ENCODE assay signal across 20 mouse cellular contexts in the genomic region with DNA sequence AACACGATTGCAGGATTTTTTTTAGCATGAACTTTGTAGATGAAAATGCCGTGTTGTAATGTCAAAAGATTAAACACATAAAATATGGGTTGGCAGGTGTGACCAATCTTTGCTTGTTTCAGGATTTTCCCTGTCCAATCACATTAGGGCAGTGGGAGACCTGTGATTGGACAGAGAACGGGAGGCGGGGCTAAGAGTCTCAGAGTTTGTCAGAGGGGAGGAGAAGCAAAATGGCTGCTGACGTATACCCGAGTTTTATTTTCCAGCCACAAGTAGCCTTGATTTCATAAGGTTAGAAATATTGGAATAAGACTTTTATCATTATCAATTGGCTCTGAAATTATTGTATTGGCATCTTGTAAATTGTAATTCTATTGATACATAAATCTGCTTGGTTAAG.
DNase-seq lines count a peak whose midpoint lies in the region; ATAC-seq and TF ChIP-seq lines count a peak whose summit lies in the region.
"Had no signal": no experiment of that assay in that cellular context is flagged by ENCODE, and none has a peak within 500 bp of the region (broad histone marks: within the 10 kb centered on the region; RNA-seq: fewer than 3 reads in every experiment).

No protein-coding gene starts in this region.

- H3K9ac ChIP-seq in CH12.LX (ENCODE audit: insufficient read depth, low read depth): 0 out of 2 replicates have a peak overlapping the region, but pooled peaks have one; percentile 54
- H3K9ac ChIP-seq in forebrain, postnatal 0 days: no peak overlapping the region
- H3K9ac ChIP-seq: embryonic facial prominence, embryonic 12.5 days; forebrain, embryonic 13.5 days; forebrain, embryonic 15.5 days had no signal

- no peaks in the 10 kb centered on the region for H3K79me2 ChIP-seq in CH12.LX (replicated peaks; ENCODE audit: control insufficient read depth, extremely low read depth, insufficient read depth, poor library complexity, severe bottlenecking)

- H3K4me1 ChIP-seq in testis, adult 2 months (ENCODE audit: control insufficient read depth, insufficient read depth, low read length): peaks cover 13% of the 10 kb centered on the region
- peaks cover 21 to 55% of the 10 kb centered on the region in 2 experiments for H3K4me1 ChIP-seq in CH12.LX (ENCODE audit: control insufficient read depth in 1 of 2, insufficient read depth in 2 of 2)
- H3K4me1 ChIP-seq in forebrain, postnatal 0 days (ENCODE audit: insufficient read depth): no peaks in the 10 kb centered on the region
- H3K4me1 ChIP-seq: forebrain, embryonic 13.5 days; forebrain, embryonic 15.5 days had no signal

- peaks cover 10% of the 10 kb centered on the region for H3K9me3 ChIP-seq in CH12.LX (replicated peaks; ENCODE audit: low read length)
- no peaks in the 10 kb centered on the region for H3K9me3 ChIP-seq in forebrain, postnatal 0 days (ENCODE audit: low read length)
- H3K9me3 ChIP-seq: embryonic facial prominence, embryonic 10.5 days; forebrain, embryonic 13.5 days; forebrain, embryonic 15.5 days had no signal

- TF ChIP-seq POLR2A in testis, adult 2 months (IDR thresholded peaks at IDR 0.05; ENCODE audit: control insufficient read depth, low read depth, low read length): no peak
- TF ChIP-seq POLR2A in CH12.LX (IDR thresholded peaks at IDR 0.05; ENCODE audit: low read depth, low read length): no peak; the same call in 1 of the 2 replicates

- TF ChIP-seq CTCF in testis, adult 2 months (IDR thresholded peaks at IDR 0.05; ENCODE audit: control insufficient read depth, insufficient read depth, insufficient replicate concordance, low read depth, low read length): no peak
- TF ChIP-seq CTCF in CH12.LX (conservative IDR thresholded peaks at IDR 0.05 in 1 of 2, IDR thresholded peaks at IDR 0.05 in 1 of 2; ENCODE audit: low read depth in 2 of 2, low read length in 2 of 2): no peak
- no peak for TF ChIP-seq CTCF in forebrain, postnatal 0 days (IDR thresholded peaks at IDR 0.05; ENCODE audit: low read depth)

- 95% methylated on average over 6 of the region's 6 CpGs for WGBS in forebrain, postnatal 0 days

- no peaks in the 10 kb centered on the region for H3K27me3 ChIP-seq in testis, adult 2 months (ENCODE audit: control insufficient read depth, insufficient read depth, low read length)
- H3K27me3 ChIP-seq in CH12.LX (replicated peaks): no peaks in the 10 kb centered on the region
- no peaks in the 10 kb centered on the region for H3K27me3 ChIP-seq in forebrain, postnatal 0 days (ENCODE audit: insufficient read depth, low read length)
- H3K27me3 ChIP-seq: embryonic facial prominence, embryonic 12.5 days; forebrain, embryonic 13.5 days; forebrain, embryonic 15.5 days had no signal

- in situ Hi-C loops in CH12.LX (cut with MboI; ENCODE audit: low pct_ligation_motif_present, low pct_unique_long_range_greater_than_20kb, low sequenced_read_pairs): loop anchor here (5.0 to 10.0 kb wide), 2 partner anchors 92 to 241 kb away; no protein-coding TSS in a partner anchor

- ATAC-seq in forebrain, postnatal 0 days: no peak
- ATAC-seq: CD4-positive, CD25-positive, alpha-beta regulatory T cell, adult 4 months; forebrain, embryonic 13.5 days; forebrain, embryonic 15.5 days had no signal

- DNase-seq in testis, postnatal 10 days (ENCODE audit: low spot score): no peak
- DNase-seq in CH12.LX (ENCODE audit: extremely low read depth): peak; percentile 97
- DNase-seq in testis, postnatal 14 days (ENCODE audit: low spot score): peak; percentile 71
- DNase-seq in cerebellum, postnatal 10 days: no peak
- DNase-seq in forebrain, postnatal 0 days: no peak
- DNase-seq: adrenal gland, adult 2 months; adrenal gland, postnatal 10 days; adrenal gland, postnatal 25 days; B cell, adult 2 months; cerebellum, adult 11 months; cerebellum, adult 18-20 months; cerebellum, adult 8-10 months; cerebellum, adult 9-11 months; cerebellum, postnatal 25 days had no signal

- H3K4me3 ChIP-seq in testis, adult 2 months (ENCODE audit: control insufficient read depth, low read depth, low read length): peak overlapping the region; percentile 92
- H3K4me3 ChIP-seq in CH12.LX (replicated peaks in 1 of 3; ENCODE audit: low read depth in 2 of 3, low read length in 2 of 3, poor library complexity in 1 of 3): peak overlapping the region; percentile 41 to 62 (median 45)
- no peak overlapping the region for H3K4me3 ChIP-seq in forebrain, postnatal 0 days (ENCODE audit: low read depth, low read length)
- H3K4me3 ChIP-seq: embryonic facial prominence, embryonic 10.5 days; embryonic facial prominence, embryonic 12.5 days; forebrain, embryonic 13.5 days; forebrain, embryonic 15.5 days had no signal

- no peak for TF ChIP-seq RAD21 in CH12.LX (IDR thresholded peaks at IDR 0.05; ENCODE audit: low read depth, low read length)

- no peak for TF ChIP-seq EP300 in CH12.LX (IDR thresholded peaks at IDR 0.05; ENCODE audit: low read length)

- H3K27ac ChIP-seq in testis, adult 2 months (ENCODE audit: control insufficient read depth, insufficient read depth, low read depth, low read length): no peak overlapping the region
- peak overlapping the region; percentile 97 for H3K27ac ChIP-seq in CH12.LX (ENCODE audit: insufficient read depth, low read depth)
- no peak overlapping the region for H3K27ac ChIP-seq in forebrain, postnatal 0 days (ENCODE audit: low read depth, low read length)
- H3K27ac ChIP-seq: embryonic facial prominence, embryonic 10.5 days; embryonic facial prominence, embryonic 12.5 days; forebrain, embryonic 13.5 days; forebrain, embryonic 15.5 days had no signal

- peak overlapping the region; percentile 23; the same call in 1 of the 2 replicates for H3K4me2 ChIP-seq in CH12.LX (ENCODE audit: insufficient read depth, low read depth, poor library complexity, severe bottlenecking)
- no peak overlapping the region for H3K4me2 ChIP-seq in forebrain, postnatal 0 days (ENCODE audit: low read depth)
- H3K4me2 ChIP-seq: embryonic facial prominence, embryonic 12.5 days; forebrain, embryonic 13.5 days; forebrain, embryonic 15.5 days had no signal

- no peaks in the 10 kb centered on the region for H3K36me3 ChIP-seq in testis, adult 2 months (ENCODE audit: control insufficient read depth, insufficient read depth, low read length)
- H3K36me3 ChIP-seq in CH12.LX (replicated peaks in 1 of 2; ENCODE audit: control insufficient read depth in 1 of 2, insufficient read depth in 1 of 2, low read length in 1 of 2): peaks cover 0 to 10% of the 10 kb centered on the region in 2 experiments
- H3K36me3 ChIP-seq in forebrain, postnatal 0 days (ENCODE audit: insufficient read depth): no peaks in the 10 kb centered on the region
- H3K36me3 ChIP-seq: embryonic facial prominence, embryonic 10.5 days; embryonic facial prominence, embryonic 12.5 days; forebrain, embryonic 15.5 days had no signal

- dilution Hi-C loops in CH12.LX (cut with MboI; ENCODE audit: extremely low pct_ligation_motif_present, extremely low pct_unique_long_range_greater_than_20kb, low sequenced_read_pairs): no loop called here

TF ChIP-seq in CH12.LX, 34 proteins besides CTCF, POLR2A, EP300 and RAD21:
- TF ChIP-seq CHD2 (IDR thresholded peaks at IDR 0.05; ENCODE audit: low read length): no peak
- no peak for TF ChIP-seq TCF12 (IDR thresholded peaks at IDR 0.05; ENCODE audit: low read depth, low read length)
- no peak for TF ChIP-seq RCOR1 (conservative IDR thresholded peaks at IDR 0.05; ENCODE audit: low read depth, low read length)
- peak; percentile 76 for TF ChIP-seq TBP (conservative IDR thresholded peaks at IDR 0.05; ENCODE audit: low read depth, low read length)

Comparison
In these comparisons a context has a peak if more than half of its experiments do, and no peak if none do; other contexts are left out.
1. DNase-seq: peak in CH12.LX (single experiment) and testis, postnatal 14 days (single experiment); none in testis, postnatal 10 days (single experiment), cerebellum, postnatal 10 days (0 of 2) and forebrain, postnatal 0 days (single experiment).